Mouse (Mus musculus): ENCODE measurements around the gene Pdzd11. TPM values are rescaled to one million over a fixed set of nuclear protein-coding genes. Genes with fewer than 3 reads are reported as not detected.

The Pdzd11 gene
- 10 to 100 TPM; 18.7 to 25.6 TPM for total RNA-seq (2023)

GRCm38 (mm10) chrX:100625802-100626793 lies at the start of gene Pdzd11:
Gene Pdzd11, minus strand, starts transcription at chrX:100626568.

GRCm38 (mm10) chrX:100625546-100625801 lies 894 bp downstream of the Pdzd11 start, which contains the start of gene Kif4:
Gene Kif4, plus strand, starts transcription at chrX:100625737.

DNA sequence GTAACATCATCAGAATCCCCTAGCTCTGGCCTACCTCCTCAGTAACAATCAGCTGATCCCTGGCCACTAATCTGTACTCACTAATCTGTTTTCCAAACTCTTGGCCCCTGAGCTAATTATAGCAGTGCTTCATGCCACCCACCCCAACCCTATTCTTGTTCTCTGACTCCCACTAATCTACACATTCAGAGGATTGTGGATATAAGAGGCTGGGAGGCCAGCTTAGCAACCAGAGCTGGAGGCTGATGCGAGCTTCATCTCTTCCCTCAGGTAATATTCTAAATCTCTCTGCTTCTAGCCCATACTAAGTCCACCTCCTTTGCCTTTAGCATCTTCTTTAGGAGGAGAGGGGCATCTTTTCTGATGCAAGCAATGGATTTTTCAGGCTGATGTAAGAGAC lies 21.1 kb downstream of the Pdzd11 start, which contains the start of gene Arr3:
TSS of gene Arr3 (plus strand) at position 184 of the 400 bp plus-strand sequence.

DNA sequence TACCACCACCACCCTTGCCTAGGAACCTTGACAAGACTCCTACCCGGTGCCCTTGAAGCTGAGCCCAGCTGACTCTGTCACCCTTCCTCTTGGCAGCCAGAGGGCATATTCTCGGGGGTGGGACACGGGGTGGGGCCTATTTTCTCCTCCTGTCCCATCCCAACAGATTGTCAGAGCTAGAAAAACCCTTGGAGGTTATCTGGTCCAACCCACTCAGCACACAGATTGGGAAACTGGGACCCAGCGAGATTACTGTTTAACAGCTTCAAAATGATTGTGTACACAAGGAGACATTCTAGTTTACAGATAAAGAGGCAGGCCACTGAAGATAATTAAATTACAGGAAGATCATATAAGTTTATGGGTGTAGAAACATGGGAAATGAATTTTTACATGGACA lies 31.6 kb downstream of the Pdzd11 start, which contains the start of gene P2ry4:
TSS of gene P2ry4 (minus strand) at position 79 of the 400 bp plus-strand sequence.

Other genes with a start within 250 kb of the Pdzd11 start
- gene Otud6a, start 197.6 kb downstream of the Pdzd11 start, total RNA-seq (2023), result not detected
- gene Awat2, start 183.9 kb downstream of the Pdzd11 start, total RNA-seq (2023), result under 1 TPM in 1 of 2 experiments, not detected in 1; 0.24 TPM
- 10 to 100 TPM; 33.4 to 33.9 TPM for gene Igbp1, start 132.3 kb downstream of the Pdzd11 start, total RNA-seq (2023)
- gene Dgat2l6, start 101.7 kb downstream of the Pdzd11 start, total RNA-seq (2023), result not detected
- 1 to 10 TPM in 1 of 2 experiments, under 1 TPM in 1; 0.81 to 1.2 TPM for gene Awat1, start 54.3 kb downstream of the Pdzd11 start, total RNA-seq (2023)
- not detected for gene P2ry4, start 31.7 kb downstream of the Pdzd11 start, total RNA-seq (2023)
- gene Arr3, start 21.1 kb downstream of the Pdzd11 start, total RNA-seq (2023), result not detected
- 10 to 100 TPM; 22.5 to 24.8 TPM for gene Kif4, start 831 bp downstream of the Pdzd11 start, total RNA-seq (2023)
- gene Gdpd2, start 103.3 kb upstream of the Pdzd11 start, total RNA-seq (2023), result 1 to 10 TPM in 1 of 2 experiments, not detected in 1; 1.0 TPM
- gene Dlg3, start 141.2 kb upstream of the Pdzd11 start, total RNA-seq (2023), result 1 to 10 TPM; 1.3 to 2.3 TPM

Data from neutrophil, adult 83 days (primary cell).